Mouse (Mus musculus) megakaryocyte, adult 5-6 weeks (primary cell): Measurements from ENCODE around the gene Neu4. TPM values are rescaled to one million over a fixed set of nuclear protein-coding genes. Genes with fewer than 3 reads are reported as not detected.
"Not testable (repeated sequence)": the region's sequence is repeated elsewhere in the genome, so short reads cannot be mapped to it uniquely, and the experiment has no call there.

Experiments used
- ATAC-seq: 2 replicates; pipeline ENCODE4 v1.8.0; 2016; ENCODE audit warnings: mild to moderate bottlenecking, inconsistent platforms; ENCODE audit not compliant: poor library complexity, severe bottlenecking
- total RNA-seq, 2 experiments: library from RNA; stranded (forward) in 1 of 2; stranded (reverse) in 1 of 2; fragments of 153-499, 151-499 nt in 1 of 2; fragments of 221-1000, 200-1000 nt in 1 of 2; gene quantifications; 2 replicates each; pipeline versions ENCODE4 v1.2.3 to v1.2.4; 2015 to 2017

The Neu4 gene
- total RNA-seq (2015) (not detected in 2 replicates), total RNA-seq (2017) (not detected in 2 replicates)

- no peak for ATAC-seq
These were observed at the start of gene Neu4 for GRCm38 (mm10) chr1:94020151-94020550. Gene Neu4 (plus strand): TSS chr1:94020451.

- ATAC-seq: not testable (repeated sequence)
These were observed 49.5 kb upstream of the Neu4 start for GRCm38 (mm10) chr1:93970797-93971196.

DNA sequence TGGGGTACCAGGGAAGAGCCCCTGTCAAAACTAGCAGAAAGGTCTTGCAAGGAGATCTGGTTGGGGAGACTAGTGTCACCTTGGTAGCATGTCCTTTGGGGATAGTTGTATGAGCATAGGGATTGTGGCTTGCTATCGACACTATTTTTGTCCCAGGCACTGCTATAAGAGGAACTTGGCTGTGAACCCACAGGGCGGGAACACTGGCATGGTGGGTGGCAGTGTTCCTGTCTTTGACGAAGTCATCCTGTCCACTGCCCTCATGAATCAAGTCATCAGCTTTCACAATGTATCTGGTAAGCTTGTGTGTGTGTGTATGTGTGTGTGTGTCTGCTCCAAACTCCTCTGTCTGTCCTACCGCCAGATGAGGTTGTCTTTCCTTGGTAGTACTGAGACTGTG lies 44.5 kb upstream of the Neu4 start:
- peak; percentile 85 for ATAC-seq

DNA sequence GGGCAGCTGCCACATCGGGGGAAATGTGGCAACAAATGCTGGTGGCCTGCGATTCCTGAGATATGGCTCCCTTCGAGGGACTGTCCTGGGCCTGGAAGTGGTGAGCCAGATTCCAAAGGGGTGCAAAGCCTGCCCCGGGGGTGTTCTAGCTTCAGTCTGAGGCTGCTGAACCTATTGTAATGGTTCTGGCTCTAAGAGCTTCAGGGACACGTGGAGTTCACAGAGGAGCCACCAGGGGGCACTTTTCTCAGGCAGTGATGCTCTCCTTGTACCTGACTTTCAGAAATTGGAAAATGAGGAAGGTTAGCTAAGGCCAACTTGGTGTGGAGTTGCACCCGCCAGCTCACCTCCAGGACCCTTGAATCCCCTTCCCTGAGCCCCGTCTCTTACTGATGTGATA lies 42.0 kb upstream of the Neu4 start:
- peak; percentile 84 for ATAC-seq

DNA sequence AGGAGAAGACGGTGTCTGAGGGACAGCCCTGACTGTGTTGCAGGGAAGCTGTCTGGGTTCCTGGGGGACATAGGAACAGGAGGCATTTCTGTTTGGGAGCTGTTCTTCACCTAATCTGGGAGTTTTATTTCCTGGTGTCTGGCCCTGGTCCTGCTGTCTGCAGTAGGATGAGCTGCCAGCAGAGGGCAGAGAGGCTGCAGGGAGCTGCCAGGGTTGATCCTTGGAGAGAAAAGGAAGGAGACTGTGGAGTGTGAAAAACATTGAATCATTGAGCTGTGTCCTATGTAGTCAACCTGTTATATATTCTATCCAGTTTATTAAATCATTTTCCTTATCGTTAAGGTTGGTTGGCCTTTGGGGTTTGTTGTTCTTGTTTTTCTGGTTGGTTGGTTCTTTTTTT lies 39.3 kb upstream of the Neu4 start:
- ATAC-seq: peak; percentile 63

GRCm38 (mm10) chr1:93986167-93986566 lies 34.1 kb upstream of the Neu4 start:
- no peak for ATAC-seq

DNA sequence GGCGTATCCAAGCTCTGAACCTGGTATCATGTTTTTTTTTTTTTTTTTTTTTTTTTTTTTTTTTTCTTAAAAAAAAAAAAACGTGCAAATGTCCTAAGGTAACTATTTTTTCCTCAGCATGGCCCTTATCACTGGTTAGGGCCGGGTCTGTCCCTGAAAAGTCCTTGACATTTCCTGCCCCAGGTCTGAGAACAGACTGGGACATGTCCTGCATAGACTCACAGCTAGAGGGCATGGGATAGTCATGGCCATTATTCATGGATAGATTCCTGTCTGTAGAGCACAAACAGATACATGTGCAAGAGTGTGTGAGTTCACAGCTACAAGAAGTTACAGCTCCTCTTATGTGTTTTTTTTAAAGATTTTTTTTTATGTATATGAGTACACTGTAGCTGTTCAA lies 31.5 kb upstream of the Neu4 start:
- ATAC-seq: no peak

DNA sequence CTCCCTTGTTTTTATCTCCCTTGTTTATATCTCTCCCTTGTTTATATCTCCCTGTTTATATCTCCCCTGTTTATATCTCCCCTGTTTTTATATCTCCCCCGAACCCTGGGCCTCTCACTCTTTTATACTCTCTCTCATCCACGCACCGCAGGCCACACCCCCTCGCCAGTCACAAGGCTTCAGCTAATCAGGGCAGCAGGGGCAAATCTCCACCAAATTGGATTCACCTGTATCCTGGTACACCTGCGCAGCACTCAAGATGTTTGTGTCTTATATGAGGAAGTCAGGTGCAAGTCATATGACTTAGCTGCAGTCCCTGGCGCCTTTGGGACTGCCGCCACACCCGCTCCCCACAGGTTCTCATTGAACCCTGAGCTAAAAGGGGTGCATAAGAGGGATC lies 30.0 kb upstream of the Neu4 start, which contains the start of gene Gal3st2c:
TSS of gene Gal3st2c (plus strand) at position 301 of the 400 bp plus-strand sequence.
- ATAC-seq: not testable (repeated sequence)

DNA sequence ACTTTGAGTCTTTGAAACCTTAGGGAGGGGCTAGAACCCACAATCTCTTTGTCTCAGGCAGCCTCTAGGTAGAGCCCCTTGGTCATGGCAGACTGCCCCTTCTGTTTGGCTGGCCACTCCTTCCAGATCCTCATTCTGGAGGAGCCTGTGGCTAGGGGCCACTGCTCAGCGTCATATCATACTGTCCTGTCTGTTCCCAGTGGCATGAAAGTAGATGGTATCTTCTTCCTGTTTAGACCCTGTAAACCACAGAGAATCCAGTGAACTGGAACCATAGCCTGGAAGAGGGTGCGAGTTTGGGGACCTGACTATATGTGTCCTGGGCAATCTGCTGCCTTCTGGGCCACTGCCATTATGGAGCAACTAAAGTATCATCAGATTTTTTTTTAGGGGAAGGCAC lies 29.2 kb upstream of the Neu4 start:
- not testable (repeated sequence) for ATAC-seq

- not testable (repeated sequence) for ATAC-seq
These were observed 28.8 kb upstream of the Neu4 start for GRCm38 (mm10) chr1:93991491-93991890.

DNA sequence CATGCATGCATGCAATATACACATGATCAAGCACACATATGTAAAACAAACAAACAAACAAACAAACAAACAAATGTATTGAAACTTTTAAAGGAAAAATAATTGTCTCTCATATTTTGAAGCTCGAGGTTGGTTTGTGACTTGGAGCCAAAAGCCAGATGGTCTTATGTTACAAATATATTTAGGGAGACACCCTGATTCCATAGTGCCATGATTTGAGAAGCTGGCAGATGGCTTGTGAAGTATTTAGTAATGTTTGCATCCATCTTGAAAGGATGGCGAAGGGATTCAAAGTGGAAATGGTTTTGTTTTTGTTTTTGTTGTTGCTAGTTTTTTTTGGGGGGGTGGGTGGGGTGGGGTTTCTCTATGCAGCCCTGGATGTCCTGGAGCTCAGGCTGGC lies 19.2 kb upstream of the Neu4 start:
- no peak for ATAC-seq

- ATAC-seq: not testable (repeated sequence)
These were observed 14.2 kb upstream of the Neu4 start for GRCm38 (mm10) chr1:94005954-94006506.

DNA sequence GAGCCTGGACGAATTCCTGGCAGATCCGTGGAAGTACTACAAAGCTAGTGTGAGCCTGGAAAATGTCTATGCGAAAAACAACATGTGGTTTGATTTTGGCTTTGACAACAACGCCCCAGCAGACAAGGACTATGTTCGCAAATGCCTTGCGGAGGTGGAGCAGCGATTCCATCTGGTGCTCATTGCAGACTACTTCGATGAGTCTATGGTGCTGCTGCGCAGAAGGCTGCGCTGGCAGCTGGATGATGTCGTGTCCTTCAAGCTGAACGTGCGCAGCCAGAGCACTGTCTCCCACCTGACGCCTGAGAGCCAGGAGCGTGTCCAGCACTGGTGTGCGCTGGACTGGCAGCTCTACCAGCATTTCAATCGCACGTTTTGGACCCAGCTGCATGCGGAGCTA lies 11.4 kb upstream of the Neu4 start:
- not testable (repeated sequence) for ATAC-seq

DNA sequence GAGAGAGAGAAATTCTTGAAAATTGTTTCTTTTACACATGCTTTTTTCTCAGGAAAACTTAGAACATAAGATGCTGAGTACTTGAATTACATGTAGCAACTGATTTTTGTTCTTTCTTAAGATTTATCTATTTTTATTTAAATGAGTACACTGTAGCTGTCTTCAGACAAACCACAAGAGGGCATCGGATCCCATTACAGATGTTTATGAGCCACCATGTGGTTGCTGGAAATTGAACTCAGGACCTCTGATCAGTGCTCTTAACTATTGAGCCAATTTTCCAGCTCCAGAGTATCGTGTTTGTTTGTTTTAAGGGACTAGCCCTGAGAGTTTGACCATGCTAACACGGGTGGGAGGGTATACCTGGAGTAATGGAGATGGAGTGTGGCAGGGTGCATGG lies 8.6 kb upstream of the Neu4 start:
- ATAC-seq: no peak

- no peak for ATAC-seq
These were observed 7.4 kb downstream of the Neu4 start for GRCm38 (mm10) chr1:94027506-94028108.

- ATAC-seq: no peak
These were observed 8.5 kb downstream of the Neu4 start for GRCm38 (mm10) chr1:94028741-94029140.

GRCm38 (mm10) chr1:94033075-94033602 lies 12.9 kb downstream of the Neu4 start:
- no peak for ATAC-seq

- ATAC-seq: peak; percentile 88
These were observed 14.9 kb downstream of the Neu4 start for GRCm38 (mm10) chr1:94034984-94035743.

- peak; percentile 48 for ATAC-seq
These were observed 20.1 kb downstream of the Neu4 start for GRCm38 (mm10) chr1:94040391-94040790.

DNA sequence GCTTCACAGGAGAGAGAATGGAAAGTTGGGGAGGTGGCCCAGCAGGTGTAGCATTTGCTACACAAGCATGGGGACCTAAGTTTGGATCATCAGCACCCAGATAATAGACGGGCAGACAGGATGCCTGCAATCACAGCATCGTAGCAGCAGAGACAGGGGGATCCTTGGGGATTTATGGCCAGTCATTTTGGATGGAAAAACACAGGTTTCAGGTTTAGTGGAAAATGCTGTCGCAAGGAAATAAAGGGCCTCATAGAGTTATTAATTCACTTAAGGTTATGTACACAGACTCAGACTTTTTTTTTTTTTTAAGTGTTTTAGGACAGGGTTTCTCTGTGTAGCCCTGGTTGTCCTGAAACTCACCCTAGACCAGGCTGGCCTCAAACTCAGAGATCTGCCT lies 25.3 kb downstream of the Neu4 start:
- ATAC-seq: no peak

GRCm38 (mm10) chr1:94046544-94046943 lies 26.3 kb downstream of the Neu4 start:
- ATAC-seq: no peak

GRCm38 (mm10) chr1:94051104-94051503 lies 30.9 kb downstream of the Neu4 start:
- no peak for ATAC-seq
